Mouse (Mus musculus): Measurements from ENCODE around the gene Nt5c1b. TPM values are rescaled to one million over a fixed set of nuclear protein-coding genes. Genes with fewer than 3 reads are reported as not detected.

Nt5c1b gene
- total RNA-seq, 1 experiment from 2014 or later: 0.95 TPM

Other genes with a start within 250 kb of the Nt5c1b start
- 12.9 to 18.1 TPM (median 16.6 TPM) in 3 replicates for gene Rdh14, start 20.8 kb downstream of the Nt5c1b start, total RNA-seq (2017)

All from monocyte, adult 5-6 weeks (primary cell).